Mouse (Mus musculus) NIH3T3 (cell line): Measurements from ENCODE around the gene Cdk5r1.

ENCODE experiments used
- DNase-seq: peaks from one replicate; pipeline ENCODE4 v3.0.0-alpha.2; 2012; ENCODE audit warnings: low read depth

Cdk5r1 gene

DNA sequence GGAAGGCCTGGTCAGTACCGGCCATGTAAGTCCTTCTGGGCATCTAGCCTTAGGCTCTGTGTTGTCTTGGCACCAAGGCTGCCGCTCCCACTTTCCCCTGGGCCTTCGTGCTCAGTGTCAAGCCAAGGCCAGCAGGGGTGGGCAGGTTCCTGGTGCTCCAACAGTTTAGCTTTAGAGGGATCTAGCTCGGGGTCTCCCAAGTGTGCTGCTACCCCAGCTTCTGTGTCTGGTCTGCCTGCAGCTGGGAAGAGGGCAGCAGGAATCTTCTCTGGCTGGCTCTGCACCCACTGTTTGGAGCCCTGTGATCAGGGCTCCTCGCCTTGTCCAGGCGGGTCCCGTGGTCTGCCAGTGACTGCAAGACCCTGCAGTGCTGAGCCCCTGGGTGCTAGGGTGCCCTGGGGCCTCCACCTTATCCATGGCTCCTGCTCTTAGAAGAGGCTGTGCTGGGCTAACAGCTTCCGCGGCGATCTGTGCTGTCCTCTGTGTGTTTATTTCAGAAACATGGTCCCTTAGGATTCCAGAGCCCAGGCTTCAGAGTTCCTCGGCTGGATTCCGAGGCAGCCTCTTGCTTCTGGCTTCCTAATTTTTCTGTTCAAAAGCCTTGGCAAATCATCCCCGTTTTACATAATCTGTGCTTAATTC, 4.7 kb downstream of the Cdk5r1 start:
- no peak for DNase-seq

GRCm38 (mm10) chr11:80482347-80482746, 5.5 kb downstream of the Cdk5r1 start:
- DNase-seq, result no peak

- no peak for DNase-seq
Observed at GRCm38 (mm10) chr11:80482921-80483320, 6.1 kb downstream of the Cdk5r1 start.

GRCm38 (mm10) chr11:80483536-80484067, 6.8 kb downstream of the Cdk5r1 start:
- DNase-seq, result no peak

- peak; percentile 56 for DNase-seq
Observed at GRCm38 (mm10) chr11:80484191-80484791, 7.5 kb downstream of the Cdk5r1 start.

DNA sequence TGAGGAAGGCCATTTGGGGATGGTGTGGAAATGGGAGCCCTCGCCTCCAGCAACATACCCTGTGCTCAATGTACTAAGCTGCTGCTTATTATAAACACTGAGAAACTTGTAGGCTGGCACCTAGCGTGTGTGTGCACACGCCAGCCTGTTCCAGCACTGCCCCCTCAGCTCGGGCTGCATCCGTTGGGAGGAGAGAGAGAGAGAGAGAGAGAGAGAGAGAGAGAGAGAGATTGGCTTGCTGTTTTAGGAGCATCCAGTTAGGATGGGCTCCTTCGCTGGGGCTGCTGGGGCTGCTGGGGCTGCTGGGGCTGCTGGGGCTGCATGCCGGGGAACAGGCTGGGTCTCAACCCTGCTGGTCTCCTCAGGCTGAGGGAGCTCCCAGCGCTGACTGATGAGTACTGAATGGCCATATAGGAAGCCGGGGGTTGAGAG, 8.3 kb downstream of the Cdk5r1 start:
- no peak for DNase-seq

- DNase-seq, result peak; percentile 71
Observed at GRCm38 (mm10) chr11:80485622-80486206, 8.9 kb downstream of the Cdk5r1 start.

DNA sequence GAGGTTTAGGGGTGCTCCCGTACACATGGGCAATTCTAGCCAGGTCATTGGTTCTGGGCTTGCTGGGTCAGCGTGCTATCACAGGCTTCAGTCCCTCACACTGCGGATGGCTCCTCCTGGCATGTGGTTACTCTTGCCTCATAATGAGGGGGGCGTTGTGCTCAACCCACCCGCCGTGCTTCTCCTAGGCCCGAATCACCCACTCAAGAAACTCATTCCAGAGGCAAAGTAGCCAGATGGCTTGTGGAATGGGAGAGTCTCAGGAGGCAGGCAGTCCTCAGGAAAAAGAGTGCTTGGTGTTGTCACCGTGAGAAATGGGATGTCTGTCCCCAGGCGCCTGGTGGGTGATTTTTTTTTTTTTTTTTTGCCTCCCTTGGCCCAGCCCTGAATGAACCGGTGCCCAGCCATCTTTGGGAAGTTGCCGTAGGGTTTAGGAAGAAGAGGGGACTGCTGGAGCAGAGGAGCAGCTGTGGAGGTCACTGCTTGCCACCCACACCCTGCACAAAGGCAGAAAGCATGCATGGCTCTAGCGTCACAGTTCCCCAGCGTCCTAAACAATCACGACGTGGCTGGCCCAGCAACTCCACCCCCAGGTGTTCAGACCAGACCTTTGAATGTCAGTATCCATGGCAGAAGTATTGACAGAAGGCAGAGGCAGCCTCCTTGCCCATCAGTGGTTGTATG, 11.2 kb downstream of the Cdk5r1 start:
- DNase-seq, result no peak

GRCm38 (mm10) chr11:80489172-80489881, 12.5 kb downstream of the Cdk5r1 start:
- no peak for DNase-seq

DNA sequence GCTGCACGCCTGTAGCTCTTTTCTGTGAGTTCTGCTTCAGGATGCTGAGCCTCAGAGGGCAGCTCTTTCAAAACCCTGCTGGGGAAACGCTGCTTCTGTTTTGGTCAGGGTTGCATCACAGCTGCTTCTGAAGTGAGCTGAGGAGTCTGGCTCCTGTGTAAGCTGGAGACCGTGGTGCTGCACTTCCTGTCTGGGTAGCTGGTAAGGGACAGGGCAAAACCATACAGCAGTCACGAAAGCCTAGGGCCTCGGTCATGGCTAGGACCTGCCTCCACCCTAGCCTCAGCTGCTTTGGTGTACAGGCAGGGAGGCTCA, 13.0 kb downstream of the Cdk5r1 start:
- peak; percentile 67 for DNase-seq

- DNase-seq, result no peak
Observed at GRCm38 (mm10) chr11:80490831-80491230, 14.0 kb downstream of the Cdk5r1 start.

DNA sequence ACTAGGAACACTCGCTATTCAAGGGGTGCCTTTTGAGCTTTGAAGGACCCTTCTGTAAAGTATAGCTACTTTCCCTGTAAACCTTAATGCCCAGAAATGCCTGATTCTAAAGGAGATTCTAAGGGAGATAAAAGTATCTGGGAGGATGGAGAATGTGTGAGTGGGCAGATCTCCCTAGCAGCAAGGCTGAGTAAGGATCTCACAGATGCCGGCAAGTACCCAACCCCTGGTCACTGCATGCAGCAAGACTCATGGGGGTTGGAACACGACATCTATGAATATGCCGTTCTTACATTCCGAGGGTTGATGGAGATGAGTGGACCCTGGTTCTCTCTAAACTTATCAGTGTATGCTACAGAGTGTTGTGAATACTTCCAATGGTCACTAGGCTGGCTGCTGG, 16.4 kb downstream of the Cdk5r1 start:
- no peak for DNase-seq

- no peak for DNase-seq
Observed at GRCm38 (mm10) chr11:80494852-80495251, 18.0 kb downstream of the Cdk5r1 start.

GRCm38 (mm10) chr11:80495972-80496371, 19.1 kb downstream of the Cdk5r1 start:
- peak; percentile 47 for DNase-seq

DNA sequence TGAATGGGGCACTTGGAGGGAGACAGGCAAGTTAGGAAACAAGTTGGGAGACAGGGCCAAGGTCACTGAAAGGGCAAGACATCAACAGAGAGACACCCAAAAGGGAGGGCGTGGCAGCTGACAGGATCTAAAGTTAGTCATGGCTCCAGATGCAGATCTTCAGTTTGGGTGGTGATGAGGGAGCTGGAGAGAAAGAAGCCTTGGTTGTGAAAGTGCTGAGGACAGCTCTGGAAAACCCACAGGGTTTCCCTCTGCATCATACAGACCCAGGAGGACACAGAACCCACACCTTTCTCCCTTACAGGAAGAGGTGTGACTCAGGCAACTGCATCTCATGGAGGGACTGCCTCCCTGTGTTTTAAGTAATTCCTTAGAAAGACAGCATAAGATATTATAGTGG, 19.8 kb downstream of the Cdk5r1 start:
- peak; percentile 52 for DNase-seq

DNA sequence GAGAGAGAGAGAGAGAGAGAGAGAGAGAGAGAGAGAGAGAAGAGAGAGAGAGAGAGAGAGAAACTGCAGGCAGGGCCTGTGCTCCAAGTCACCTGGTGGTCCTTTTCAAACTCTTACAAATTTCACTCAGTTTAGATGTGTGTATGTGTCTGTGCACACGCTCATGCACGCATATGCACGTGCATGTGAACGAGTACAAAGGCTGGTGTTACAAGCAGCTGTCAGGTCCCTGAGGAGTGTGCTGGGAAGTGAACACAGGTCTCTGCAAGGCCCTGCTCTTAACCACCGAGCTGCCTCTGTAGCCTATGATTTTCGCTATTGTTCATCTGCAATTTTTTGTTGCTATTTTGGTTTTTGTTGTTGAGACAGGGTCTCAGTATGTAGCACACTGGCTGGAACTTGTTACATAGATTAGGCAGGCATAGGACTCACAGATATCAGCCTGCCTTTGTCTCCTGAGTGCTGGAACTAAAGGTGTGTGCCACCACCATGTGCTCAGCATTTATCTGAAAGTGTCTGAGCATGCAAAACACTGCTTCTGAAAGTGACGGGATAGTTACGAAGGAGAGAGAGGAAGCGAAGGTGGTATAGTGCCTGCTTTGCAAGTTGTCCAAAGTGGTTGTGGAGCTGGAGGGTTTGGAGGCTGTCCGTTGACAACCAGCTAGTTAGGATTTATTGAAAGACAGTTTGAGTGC, 20.5 kb downstream of the Cdk5r1 start:
- no peak for DNase-seq

DNA sequence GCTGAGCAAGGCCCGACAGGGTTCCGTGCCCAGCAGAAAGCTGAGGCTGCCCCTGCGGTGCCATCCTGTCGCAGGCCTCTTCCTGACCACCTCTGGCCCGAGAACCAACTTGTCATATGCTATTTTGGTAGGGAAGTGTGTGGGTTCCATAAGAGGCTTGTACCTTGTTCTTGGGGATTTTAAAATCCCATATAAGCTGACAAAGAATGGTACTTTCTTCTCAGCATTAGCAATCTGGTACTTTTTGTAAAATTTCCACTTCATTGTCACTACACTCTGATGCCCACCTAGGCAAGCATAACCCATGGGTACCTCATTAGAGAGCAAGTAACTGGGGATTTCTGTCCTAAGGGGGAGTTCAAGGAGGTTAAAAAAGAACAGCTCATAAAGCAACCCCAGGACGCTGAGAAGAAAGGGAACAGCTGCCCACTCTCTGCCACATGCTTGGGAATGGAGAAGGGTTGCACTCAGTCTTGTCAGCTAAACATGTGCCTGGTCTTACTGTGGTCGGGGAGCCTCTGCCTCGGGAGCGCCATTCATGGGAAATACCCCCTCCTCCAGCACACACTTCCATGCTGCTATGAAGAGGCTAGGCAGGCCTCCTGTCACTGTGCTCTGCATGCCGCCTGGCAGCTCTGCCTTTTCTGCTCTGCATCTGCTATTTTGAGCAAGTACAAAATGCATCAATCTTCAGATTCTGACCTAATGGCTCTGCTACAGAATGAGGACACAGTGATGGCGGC, 21.7 kb downstream of the Cdk5r1 start:
- no peak for DNase-seq

DNA sequence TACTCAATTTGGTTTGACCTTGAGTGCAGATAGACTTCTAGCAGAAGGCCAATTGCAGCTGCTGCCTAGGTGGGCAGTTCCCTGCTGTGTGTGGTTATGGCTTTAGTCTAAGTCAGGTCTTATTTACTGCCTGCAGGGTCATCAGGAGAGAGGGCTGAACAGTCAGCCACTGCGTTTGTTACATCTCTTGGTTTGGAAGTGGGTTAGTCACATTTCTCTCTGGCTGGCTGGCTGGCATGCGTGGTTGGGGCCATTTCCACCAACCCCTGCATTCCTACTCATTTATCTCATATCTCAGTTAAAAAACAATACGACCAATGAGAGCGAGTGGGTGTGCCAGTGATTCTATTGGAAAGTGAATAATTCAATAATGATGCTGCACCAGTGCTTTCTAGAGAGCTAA, 22.7 kb downstream of the Cdk5r1 start:
- DNase-seq, result peak; percentile 78

DNA sequence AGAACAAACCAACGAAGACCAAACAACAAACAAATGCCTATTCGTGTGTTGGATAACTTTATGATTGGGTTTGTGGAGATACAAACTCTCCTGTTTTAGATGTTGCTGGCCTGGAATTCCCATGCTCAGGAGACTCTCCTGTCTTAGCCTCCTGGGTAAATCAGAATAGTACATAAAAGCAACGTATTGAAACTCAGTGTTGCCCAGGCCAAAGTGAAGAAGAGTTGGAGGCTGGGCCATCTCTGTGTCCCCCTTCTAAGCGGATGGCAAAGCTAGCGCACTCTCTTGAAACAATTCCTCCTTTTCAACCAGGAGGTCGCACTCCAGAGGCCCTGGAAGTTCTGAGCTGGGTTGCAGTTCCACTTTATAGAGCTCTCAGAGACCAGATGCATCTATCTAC, 26.5 kb downstream of the Cdk5r1 start:
- DNase-seq, result no peak

- DNase-seq, result no peak
Observed at GRCm38 (mm10) chr11:80503726-80504452, 27.1 kb downstream of the Cdk5r1 start.
